Mouse (Mus musculus) MEL (cell line): ENCODE data around the gene Kcnip1. TPM values are rescaled to one million over a fixed set of nuclear protein-coding genes. Genes with fewer than 3 reads are reported as not detected.

ENCODE experiments used
- DNase-seq: peaks from one replicate; pipeline ENCODE4 v3.0.0; 2011; ENCODE audit warnings: low read depth, low spot score
- H3K27ac ChIP-seq: 2 replicates; pipeline ENCODE4 v1.5.1; 2012; ENCODE audit warnings: low read depth, mild to moderate bottlenecking, control low read depth, low read length, moderate library complexity; ENCODE audit not compliant: control insufficient read depth
- H3K27me3 ChIP-seq, 2 experiments: fragments of 150-350 bp in 1 of 2; sonication (generic) in 1 of 2; 2 replicates each; pipeline ENCODE4 v1.6.1; 2012; ENCODE audit warnings: low read length in 2 of 2, mild to moderate bottlenecking in 2 of 2, improper control_type of control experiment in 1 of 2, moderate library complexity in 1 of 2; ENCODE audit not compliant: insufficient read depth in 2 of 2, control insufficient read depth in 1 of 2
- H3K36me3 ChIP-seq, 2 experiments: 2 replicates each; pipeline ENCODE4 v1.6.1; 2012 to 2014; ENCODE audit warnings: low read length in 2 of 2, improper control_type of control experiment in 1 of 2, inconsistent platforms in 1 of 2, mild to moderate bottlenecking in 1 of 2; ENCODE audit not compliant: insufficient read depth in 2 of 2, control insufficient read depth in 1 of 2
- H3K4me1 ChIP-seq, 2 experiments: fragments of 150-350 bp in 1 of 2; sonication (generic) in 1 of 2; 2 replicates each; pipeline ENCODE4 v1.6.1; 2012; ENCODE audit warnings: low read length in 2 of 2, improper control_type of control experiment in 1 of 2, mild to moderate bottlenecking in 1 of 2; ENCODE audit not compliant: insufficient read depth in 2 of 2, control insufficient read depth in 1 of 2
- H3K4me3 ChIP-seq, 2 experiments: fragments of 150-350 bp in 1 of 2; sonication (generic) in 1 of 2; 2 replicates each; pipeline ENCODE4 v1.5.1; 2012; ENCODE audit warnings: low read depth in 2 of 2, low read length in 2 of 2, mild to moderate bottlenecking in 2 of 2, moderate library complexity in 2 of 2, control low read depth in 1 of 2, improper control_type of control experiment in 1 of 2; ENCODE audit not compliant: control insufficient read depth in 1 of 2, insufficient read depth in 1 of 2
- H3K79me2 ChIP-seq: 2 replicates; pipeline ENCODE4 v1.6.1; 2012; ENCODE audit warnings: mild to moderate bottlenecking, low read length, moderate library complexity; ENCODE audit not compliant: control insufficient read depth, poor library complexity, insufficient read depth
- H3K9ac ChIP-seq: 2 replicates; pipeline ENCODE4 v1.6.1; 2012; ENCODE audit warnings: low read depth, mild to moderate bottlenecking, control low read depth, low read length, moderate library complexity; ENCODE audit not compliant: control insufficient read depth, poor library complexity, severe bottlenecking
- H3K9me3 ChIP-seq: fragments of 150-350 bp; sonication (generic); replicated peaks from 2 replicates; pipeline ENCODE4 v1.6.1; 2012; ENCODE audit warnings: mild to moderate bottlenecking, low read length, improper control_type of control experiment, moderate library complexity; ENCODE audit not compliant: insufficient read depth
- CHD1 ChIP-seq: IDR thresholded peaks from 2 replicates; pipeline ENCODE4 v1.6.1; 2012; ENCODE audit warnings: low read depth, mild to moderate bottlenecking, inconsistent platforms, low read length, improper control_type of control experiment
- CHD2 ChIP-seq: IDR thresholded peaks from 2 replicates; pipeline ENCODE4 v1.6.1; 2011; ENCODE audit warnings: low read length, improper control_type of control experiment
- ETS1 ChIP-seq: IDR thresholded peaks from 2 replicates; pipeline ENCODE4 v1.6.1; 2012; ENCODE audit warnings: low read depth, mild to moderate bottlenecking, inconsistent platforms, low read length, improper control_type of control experiment, moderate library complexity
- GABPA ChIP-seq: IDR thresholded peaks from 2 replicates; pipeline ENCODE4 v1.6.1; 2012; ENCODE audit warnings: low read depth, mild to moderate bottlenecking, inconsistent platforms, low read length, improper control_type of control experiment, moderate library complexity
- GATA1 ChIP-seq: IDR thresholded peaks from 2 replicates; pipeline ENCODE4 v1.6.1; 2011; ENCODE audit warnings: low read depth, low read length, improper control_type of control experiment
- JUND ChIP-seq: IDR thresholded peaks from 2 replicates; pipeline ENCODE4 v1.6.1; 2011; ENCODE audit warnings: low read depth, mild to moderate bottlenecking, improper control_type of control experiment, low read length
- MAFK ChIP-seq: IDR thresholded peaks from 2 replicates; pipeline ENCODE4 v1.6.1; 2011; ENCODE audit warnings: low read depth, mild to moderate bottlenecking, low read length, improper control_type of control experiment, borderline replicate concordance
- MEF2A ChIP-seq: IDR thresholded peaks from 2 replicates; pipeline ENCODE4 v1.6.1; 2014; ENCODE audit warnings: low read depth, mild to moderate bottlenecking, inconsistent platforms, low read length, improper control_type of control experiment; ENCODE audit not compliant: poor library complexity, insufficient replicate concordance, severe bottlenecking; ENCODE audit errors: extremely low read depth
- MXI1 ChIP-seq: IDR thresholded peaks from 2 replicates; pipeline ENCODE4 v1.6.1; 2011; ENCODE audit warnings: mild to moderate bottlenecking, low read depth, low read length, improper control_type of control experiment
- NRF1 ChIP-seq: IDR thresholded peaks from 2 replicates; pipeline ENCODE4 v1.6.1; 2014; ENCODE audit warnings: low read depth, mild to moderate bottlenecking, inconsistent platforms, low read length, improper control_type of control experiment, moderate library complexity; ENCODE audit not compliant: poor library complexity, insufficient read depth, severe bottlenecking
- POLR2A ChIP-seq, 2 experiments: IDR thresholded peaks; 2 replicates each; pipeline ENCODE4 v1.6.1; 2011 to 2012; ENCODE audit warnings: low read length in 2 of 2, mild to moderate bottlenecking in 2 of 2, control low read depth in 1 of 2, improper control_type of control experiment in 1 of 2, low read depth in 1 of 2, moderate library complexity in 1 of 2; ENCODE audit not compliant: control insufficient read depth in 1 of 2, insufficient read depth in 1 of 2, poor library complexity in 1 of 2
- POLR2AphosphoS5 ChIP-seq: IDR thresholded peaks from 2 replicates; pipeline ENCODE4 v1.6.1; 2012; ENCODE audit warnings: low read depth, borderline replicate concordance, mild to moderate bottlenecking, inconsistent platforms, low read length, moderate library complexity, mixed read lengths
- RAD21 ChIP-seq: IDR thresholded peaks from 2 replicates; pipeline ENCODE4 v1.6.1; 2011; ENCODE audit warnings: mild to moderate bottlenecking, low read depth, low read length, improper control_type of control experiment
- RCOR1 ChIP-seq: IDR thresholded peaks from 2 replicates; pipeline ENCODE4 v1.6.1; 2012; ENCODE audit warnings: low read depth, mild to moderate bottlenecking, inconsistent platforms, low read length, improper control_type of control experiment
- SIN3A ChIP-seq: IDR thresholded peaks from 2 replicates; pipeline ENCODE4 v1.6.1; 2012; ENCODE audit warnings: low read length, improper control_type of control experiment, inconsistent platforms
- TAL1 ChIP-seq: IDR thresholded peaks from 2 replicates; pipeline ENCODE4 v1.6.1; 2012; ENCODE audit warnings: mild to moderate bottlenecking, inconsistent platforms, low read length, moderate library complexity, mixed read lengths
- TBP ChIP-seq: IDR thresholded peaks from 2 replicates; pipeline ENCODE4 v1.8.0; 2011; ENCODE audit warnings: low read depth, low read length, improper control_type of control experiment
- ZKSCAN1 ChIP-seq: IDR thresholded peaks from 2 replicates; pipeline ENCODE4 v1.6.1; 2012; ENCODE audit warnings: low read depth, mild to moderate bottlenecking, inconsistent platforms, low read length, improper control_type of control experiment, moderate library complexity
- polyA plus RNA-seq, 2 experiments: library from polyadenylated mRNA; stranded (reverse) in 1 of 2; unstranded in 1 of 2; fragments of >175 nt in 1 of 2; fragments of >200 nt in 1 of 2; gene quantifications; 2 replicates each; pipeline versions ENCODE4 v1.2.1 to v1.2.4; 2012; ENCODE audit warnings: low replicate concordance in 2 of 2, low read depth in 1 of 2; ENCODE audit not compliant: insufficient read length in 2 of 2, insufficient read depth in 1 of 2, missing spikeins in 1 of 2
- total RNA-seq: library from RNA; depleted of rRNA; stranded (reverse); fragments of 300-350 nt; gene quantifications from 2 replicates; pipeline ENCODE4 v1.2.3, GENCODE M21; 2012

Kcnip1 gene
- total and polyA plus RNA-seq, 3 experiments = 0.04 to 0.06 TPM; not detected in 1

- peaks cover 3 to 7% of the 10 kb centered on the region in 2 experiments for H3K27me3 ChIP-seq
These were observed 246.6 kb downstream of the Kcnip1 start for GRCm38 (mm10) chr11:33746402-33746801.

GRCm38 (mm10) chr11:33745821-33746329 lies 247.1 kb downstream of the Kcnip1 start:
- Histone ChIP-seq H3K4me3 (no peak overlapping the region), H3K36me3 (no peaks in the 10 kb centered on the region), H3K79me2 (no peaks in the 10 kb centered on the region), H3K4me1 (no peaks in the 10 kb centered on the region), H3K9ac (no peak overlapping the region), H3K9me3 (no peaks in the 10 kb centered on the region), H3K27me3 (peaks cover 5 to 8% of the 10 kb centered on the region in 2 experiments), H3K27ac (no peak overlapping the region)
- DNase-seq = no peak
- TF ChIP-seq JUND (no peak), CHD2 (no peak), GABPA (no peak), RCOR1 (no peak), POLR2A (IDR thresholded peaks at IDR 0.05; ENCODE audit: control insufficient read depth in 1 of 2, insufficient read depth in 1 of 2, low read depth in 1 of 2, low read length in 2 of 2, poor library complexity in 1 of 2) (no peak), MAFK (no peak), MXI1 (no peak), POLR2AphosphoS5 (no peak), MEF2A (no peak), RAD21 (no peak)

More at GRCm38 (mm10) chr11:33746402-33746801, 246.6 kb downstream of the Kcnip1 start:
- TF ChIP-seq ZKSCAN1 = no peak
- TF ChIP-seq GATA1 = no peak
- TF ChIP-seq TAL1 = no peak
- no peak for TF ChIP-seq ETS1
- no peak for TF ChIP-seq NRF1
- TF ChIP-seq CHD1 = no peak
- no peak for TF ChIP-seq TBP
- no peak for TF ChIP-seq SIN3A
- Histone ChIP-seq H3K27ac (no peak overlapping the region), H3K9ac (no peak overlapping the region), H3K4me1 (no peaks in the 10 kb centered on the region), H3K36me3 (no peaks in the 10 kb centered on the region), H3K79me2 (no peaks in the 10 kb centered on the region), H3K9me3 (no peaks in the 10 kb centered on the region), H3K4me3 (no peak overlapping the region)
- no peak for DNase-seq
